Mouse (Mus musculus) spleen, adult 2 months (tissue): ENCODE data around the gene Reln. TPM values are rescaled to one million over a fixed set of nuclear protein-coding genes. Genes with fewer than 3 reads are reported as not detected.

Experiments used
- DNase-seq, 2 experiments: peaks; one replicate each; pipeline versions ENCODE4 v3.0.0 to v3.0.0-alpha.2; 2012 to 2021; ENCODE audit warnings: low spot score in 2 of 2, low read depth in 1 of 2
- H3K27ac ChIP-seq: fragments of 200-500 bp; 2 replicates; pipeline ENCODE4 v1.5.1; 2012; ENCODE audit warnings: low read length, inconsistent platforms; ENCODE audit not compliant: insufficient read depth
- H3K27me3 ChIP-seq: fragments of 200-500 bp; 2 replicates; pipeline ENCODE4 v1.6.1; 2012; ENCODE audit warnings: mild to moderate bottlenecking, moderate library complexity, low read length, inconsistent platforms; ENCODE audit not compliant: control insufficient read depth, insufficient read depth
- H3K36me3 ChIP-seq: fragments of 200-500 bp; 2 replicates; pipeline ENCODE4 v1.6.1; 2012; ENCODE audit warnings: mild to moderate bottlenecking, low read length, inconsistent platforms; ENCODE audit not compliant: control insufficient read depth, insufficient read depth
- H3K4me1 ChIP-seq: fragments of 200-500 bp; 2 replicates; pipeline ENCODE4 v1.6.1; 2011; ENCODE audit warnings: inconsistent platforms; ENCODE audit not compliant: control insufficient read depth, insufficient read depth, insufficient read length
- H3K4me3 ChIP-seq: fragments of 200-500 bp; 2 replicates; pipeline ENCODE4 v1.5.1; 2011; ENCODE audit warnings: mild to moderate bottlenecking, inconsistent platforms; ENCODE audit not compliant: insufficient read depth, insufficient read length; ENCODE audit errors: extremely low read depth
- CTCF ChIP-seq: fragments of 200-500 bp; IDR thresholded peaks from 2 replicates; pipeline ENCODE4 v1.5.1; 2011; ENCODE audit warnings: mild to moderate bottlenecking, inconsistent platforms; ENCODE audit not compliant: insufficient read depth, insufficient read length, insufficient replicate concordance; ENCODE audit errors: extremely low read depth
- POLR2A ChIP-seq: fragments of 200-500 bp; IDR thresholded peaks from 2 replicates; pipeline ENCODE4 v1.6.1; 2011; ENCODE audit warnings: low read depth, low read length, inconsistent platforms
- WGBS: fragments of 180-500 bp; shearing (Covaris S2); methylation state at CpG from one replicate; pipeline ENCODE4 v1.1.7; 2018; 5-methylcytosine and 5-hydroxymethylcytosine counted together
- polyA plus RNA-seq: library from polyadenylated mRNA; depleted of rRNA; stranded (reverse); fragments of >200 nt; gene quantifications from 2 replicates; pipeline ENCODE4 v1.2.3, GENCODE M21; 2012

Gene Reln
- polyA plus RNA-seq, 1 experiment = 3.8 TPM

GRCm38 (mm10) chr5:21866311-21866712 is 478.2 kb downstream of the Reln start:
- TF ChIP-seq POLR2A = no peak
- no peak for TF ChIP-seq CTCF
- Histone ChIP-seq H3K27ac (no peak overlapping the region), H3K4me1 (no peaks in the 10 kb centered on the region), H3K4me3 (no peak overlapping the region), H3K36me3 (no peaks in the 10 kb centered on the region), H3K27me3 (0 out of 2 replicates have a peak, but pooled peaks cover 1% of the 10 kb centered on the region)
- 32% methylated on average over 6 of the region's 6 CpGs for WGBS
- DNase-seq = no peak

DNA sequence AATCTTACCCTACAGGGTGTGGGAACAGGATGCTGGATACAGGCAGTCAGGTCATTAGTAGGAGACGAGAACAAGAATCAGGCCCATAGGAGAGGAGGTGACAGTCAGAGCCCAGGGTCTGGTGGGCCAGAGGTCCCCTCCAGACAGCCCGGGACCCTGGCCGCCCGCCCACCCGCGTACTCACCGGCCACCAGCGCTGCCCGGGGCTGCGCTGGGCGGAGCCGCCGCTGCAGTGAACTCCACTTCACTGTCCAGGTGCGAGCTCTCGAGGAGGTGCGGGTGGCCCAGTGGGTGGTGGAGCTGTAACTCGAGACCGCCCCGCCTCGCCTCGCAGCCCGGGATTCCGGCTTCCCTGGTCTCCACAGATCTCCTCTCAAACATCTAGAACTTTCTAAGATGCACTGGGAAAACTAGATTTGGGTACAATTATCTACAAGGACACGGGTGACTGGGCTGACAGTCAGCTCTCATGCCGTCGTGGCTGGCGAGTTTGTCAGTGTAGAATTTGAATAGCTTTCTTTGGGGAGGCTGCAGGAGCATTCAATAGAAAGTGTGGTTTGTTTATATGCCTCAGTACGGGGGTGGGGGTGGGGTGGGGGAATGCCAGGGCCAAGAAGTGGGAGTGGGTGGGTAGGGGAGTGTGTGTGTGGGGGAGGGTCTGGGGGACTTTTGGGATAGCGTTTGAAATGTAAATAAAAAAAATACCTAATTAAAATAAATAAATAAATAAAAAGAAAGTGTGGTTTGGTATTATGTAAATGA is 479.0 kb downstream of the Reln start, which contains the start of gene Slc26a5:
Slc26a5 (minus strand) TSS at position 259 of the 762 bp plus-strand sequence.
- Histone ChIP-seq H3K27ac (no peak within 1 kb of the TSS), H3K4me3 (no peak within 1 kb of the TSS)

GRCm38 (mm10) chr5:21858653-21859052 is 485.8 kb downstream of the Reln start:
- H3K4me3 ChIP-seq = no peak overlapping the region
- no peaks in the 10 kb centered on the region for H3K36me3 ChIP-seq
- 88% methylated on average over 7 of the region's 7 CpGs for WGBS

More for the DNA sequence above, 479.0 kb downstream of the Reln start, which contains the start of gene Slc26a5:
- WGBS = 8% methylated on average over 29 of the region's 29 CpGs
- no peak for DNase-seq
- H3K4me1 ChIP-seq = no peaks in the 10 kb centered on the region
- H3K27me3 ChIP-seq = 0 out of 2 replicates have a peak, but pooled peaks cover 1% of the 10 kb centered on the region
- no peaks in the 10 kb centered on the region for H3K36me3 ChIP-seq
- TF ChIP-seq POLR2A (no peak), CTCF (no peak)

DNA sequence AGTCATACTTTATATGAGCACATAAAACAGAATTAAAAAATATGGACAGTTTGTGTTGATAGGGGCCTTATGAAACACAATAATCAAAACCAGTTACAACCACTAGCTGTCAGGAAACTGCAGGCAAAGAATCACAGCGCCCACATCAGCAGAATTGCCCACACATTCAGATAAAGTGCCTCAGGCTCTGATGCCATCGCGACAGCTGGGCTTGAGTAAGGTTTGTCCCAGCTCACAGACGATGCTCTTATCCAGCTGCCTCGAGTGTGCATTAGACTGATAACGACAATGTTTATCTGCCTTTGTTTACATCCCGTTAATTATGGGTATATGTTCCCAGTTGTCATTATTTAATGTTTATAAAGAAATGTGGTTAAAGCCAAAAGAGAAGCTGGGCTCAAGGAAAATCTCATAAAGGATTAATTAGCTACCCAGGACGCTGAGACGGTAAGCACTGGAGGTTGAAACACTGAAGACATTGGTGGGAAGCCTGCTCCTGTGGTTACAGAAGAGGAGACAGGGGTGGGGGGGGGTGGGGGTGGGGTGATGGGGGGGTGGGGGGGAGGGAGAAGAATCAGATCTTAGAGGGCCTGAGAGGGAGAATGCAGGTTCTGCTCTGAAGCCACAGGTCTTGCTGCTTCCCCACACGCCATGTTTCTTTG is 492.7 kb downstream of the Reln start:
- no peak overlapping the region for H3K27ac ChIP-seq
- H3K27me3 ChIP-seq = no peaks in the 10 kb centered on the region
- H3K4me3 ChIP-seq = no peak overlapping the region
- H3K4me1 ChIP-seq = no peaks in the 10 kb centered on the region
- no peak for TF ChIP-seq CTCF
- no peak for TF ChIP-seq POLR2A
- WGBS = 76% methylated on average over 10 of the region's 10 CpGs
- DNase-seq = no peak
- no peaks in the 10 kb centered on the region for H3K36me3 ChIP-seq

More at GRCm38 (mm10) chr5:21858653-21859052, 485.8 kb downstream of the Reln start:
- no peak overlapping the region for H3K27ac ChIP-seq
- TF ChIP-seq CTCF (no peak), POLR2A (no peak)
- DNase-seq = no peak
- no peaks in the 10 kb centered on the region for H3K4me1 ChIP-seq
- no peaks in the 10 kb centered on the region for H3K27me3 ChIP-seq

DNA sequence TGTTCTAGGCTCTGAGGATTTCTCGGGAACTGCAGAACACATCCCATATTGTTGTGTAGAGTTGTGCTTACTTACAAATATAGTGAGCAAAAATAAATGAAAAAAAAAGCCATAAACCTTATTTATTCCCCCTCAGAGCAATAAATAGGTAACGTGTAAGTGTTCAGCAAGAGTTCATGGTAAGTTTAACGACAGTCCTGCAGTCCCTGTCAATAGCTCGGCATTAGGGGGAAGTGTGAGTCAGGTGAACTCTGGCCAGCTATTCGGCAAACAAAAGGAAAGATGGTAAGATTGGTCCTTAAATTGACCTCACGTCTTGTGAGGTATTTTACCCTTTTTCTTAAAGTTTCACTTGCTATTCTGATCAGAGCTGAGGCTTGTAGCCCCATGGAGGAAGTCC is 497.1 kb downstream of the Reln start:
- TF ChIP-seq CTCF (no peak), POLR2A (no peak)
- H3K36me3 ChIP-seq = no peaks in the 10 kb centered on the region
- no peaks in the 10 kb centered on the region for H3K4me1 ChIP-seq
- WGBS = 71% methylated on average over 6 of the region's 6 CpGs
- no peak overlapping the region for H3K4me3 ChIP-seq
- DNase-seq = no peak
- no peak overlapping the region for H3K27ac ChIP-seq
- H3K27me3 ChIP-seq = no peaks in the 10 kb centered on the region

DNA sequence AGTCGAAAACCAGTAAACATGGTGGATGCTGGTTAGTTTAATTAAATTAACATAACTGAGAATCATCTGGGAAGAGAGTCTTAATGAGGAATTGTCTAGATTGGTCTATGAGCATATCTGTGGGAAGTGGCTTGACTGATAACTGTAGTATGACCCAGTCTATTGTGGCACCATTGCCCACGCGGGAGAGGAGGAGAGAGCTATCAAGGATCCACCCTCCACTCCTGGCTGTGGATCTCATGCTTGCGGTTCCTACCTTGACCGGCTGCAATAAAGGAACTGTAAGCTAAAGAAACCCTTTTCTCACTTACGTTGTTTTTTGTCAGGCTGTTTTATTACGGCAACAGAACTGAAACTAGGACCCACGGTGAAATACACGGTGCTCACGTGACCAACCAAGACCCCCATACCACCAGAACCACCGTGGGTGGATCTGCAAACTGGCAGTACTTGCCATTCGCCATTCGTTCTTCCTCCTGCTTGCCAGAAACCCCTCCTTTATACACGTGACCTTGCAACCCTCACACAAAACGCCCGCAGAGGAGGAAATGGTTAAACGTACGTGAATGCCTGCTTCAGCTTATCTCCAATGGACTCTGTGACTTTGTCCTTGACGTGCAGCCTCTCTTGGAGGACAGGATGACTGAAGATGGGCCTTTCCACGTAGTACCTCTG is 497.7 kb downstream of the Reln start:
- 70% methylated on average over 20 of the region's 20 CpGs for WGBS
- Histone ChIP-seq H3K27me3 (no peaks in the 10 kb centered on the region), H3K4me3 (no peak overlapping the region), H3K36me3 (no peaks in the 10 kb centered on the region), H3K27ac (no peak overlapping the region), H3K4me1 (no peaks in the 10 kb centered on the region)
- no peak for DNase-seq
- TF ChIP-seq CTCF = no peak
- TF ChIP-seq POLR2A = no peak
